Mouse (Mus musculus) neural tube, embryonic 13.5 days (tissue): ENCODE measurements around the gene Defb33. TPM values are rescaled to one million over a fixed set of nuclear protein-coding genes. Genes with fewer than 3 reads are reported as not detected.

Experiments used
- ATAC-seq: fragments of 200-750 bp; cut with Nextera tagmentation; 2 replicates; pipeline ENCODE4 v1.8.0; 2017; ENCODE audit warnings: low read depth, mild to moderate bottlenecking, moderate TSS enrichment, moderate library complexity
- H3K27ac ChIP-seq: fragments of 300-500 bp; sonication (generic); replicated peaks from 2 replicates; pipeline ENCODE4 v1.5.1; 2015; ENCODE audit warnings: moderate library complexity, mild to moderate bottlenecking, inconsistent platforms
- H3K27me3 ChIP-seq: fragments of 300-500 bp; sonication (generic); 2 replicates; pipeline ENCODE4 v1.6.1; 2015; ENCODE audit warnings: mild to moderate bottlenecking, inconsistent platforms
- H3K36me3 ChIP-seq: fragments of 300-500 bp; sonication (generic); 2 replicates; pipeline ENCODE4 v1.6.1; 2015; ENCODE audit warnings: mild to moderate bottlenecking, inconsistent platforms
- H3K4me1 ChIP-seq: fragments of 300-500 bp; sonication (generic); replicated peaks from 2 replicates; pipeline ENCODE4 v1.6.1; 2015; ENCODE audit warnings: inconsistent platforms
- H3K4me2 ChIP-seq: fragments of 300-500 bp; sonication (generic); 2 replicates; pipeline ENCODE4 v1.6.1; 2015; ENCODE audit warnings: inconsistent platforms, mild to moderate bottlenecking, moderate library complexity
- H3K4me3 ChIP-seq: fragments of 300-500 bp; sonication (generic); 2 replicates; pipeline ENCODE4 v1.5.1; 2015; ENCODE audit warnings: mild to moderate bottlenecking, inconsistent platforms
- H3K9ac ChIP-seq: fragments of 300-500 bp; sonication (generic); 2 replicates; pipeline ENCODE4 v1.6.1; 2015; ENCODE audit warnings: moderate library complexity, mild to moderate bottlenecking, inconsistent platforms
- H3K9me3 ChIP-seq: fragments of 300-500 bp; sonication (generic); 2 replicates; pipeline ENCODE4 v1.6.1; 2016; ENCODE audit warnings: inconsistent platforms
- WGBS: fragments of 180-500 bp; shearing (Covaris S2); methylation state at CpG from one replicate; pipeline ENCODE4 v1.1.7; 2015; 5-methylcytosine and 5-hydroxymethylcytosine counted together
- polyA plus RNA-seq: library from polyadenylated mRNA; unstranded; fragments of >200 nt; fragmentation: Nextera tagmentation; extraction: Ambion mirVana; gene quantifications from 2 replicates; pipeline ENCODE4 v1.2.1, GENCODE M21; 2015

Defb33 gene
- not detected in 2 replicates for polyA plus RNA-seq

DNA sequence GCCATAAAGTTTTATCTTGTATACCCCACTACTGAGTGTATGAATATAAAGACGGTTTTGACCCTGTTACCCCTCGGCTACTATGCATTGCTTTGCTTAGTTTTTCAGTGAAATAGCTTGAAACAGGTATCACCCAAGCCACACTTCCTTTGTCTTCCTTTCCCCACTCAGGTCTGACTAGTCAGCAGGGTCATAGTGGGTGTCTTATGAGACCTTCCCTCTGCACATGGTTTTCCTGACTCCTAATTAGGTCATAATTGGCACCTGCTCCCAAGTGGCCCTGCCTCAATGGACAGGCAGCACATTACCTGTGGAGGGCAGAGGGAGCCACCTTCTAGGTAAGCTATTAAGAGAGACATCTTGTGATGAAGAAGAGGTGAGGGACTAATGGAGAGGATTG, at the start of gene Defb33:
TSS of gene Defb33 (plus strand) at position 301 of the 400 bp plus-strand sequence.
- ATAC-seq = no peak
- Histone ChIP-seq H3K36me3 (no peaks in the 10 kb centered on the region), H3K4me2 (no peak within 1 kb of the TSS), H3K27ac (no peak within 1 kb of the TSS), H3K27me3 (no peaks in the 10 kb centered on the region), H3K9me3 (peaks cover 64% of the 10 kb centered on the region), H3K9ac (no peak within 1 kb of the TSS), H3K4me3 (no peak within 1 kb of the TSS), H3K4me1 (no peaks in the 10 kb centered on the region)
- 82% methylated on average over 2 of the region's 2 CpGs for WGBS

DNA sequence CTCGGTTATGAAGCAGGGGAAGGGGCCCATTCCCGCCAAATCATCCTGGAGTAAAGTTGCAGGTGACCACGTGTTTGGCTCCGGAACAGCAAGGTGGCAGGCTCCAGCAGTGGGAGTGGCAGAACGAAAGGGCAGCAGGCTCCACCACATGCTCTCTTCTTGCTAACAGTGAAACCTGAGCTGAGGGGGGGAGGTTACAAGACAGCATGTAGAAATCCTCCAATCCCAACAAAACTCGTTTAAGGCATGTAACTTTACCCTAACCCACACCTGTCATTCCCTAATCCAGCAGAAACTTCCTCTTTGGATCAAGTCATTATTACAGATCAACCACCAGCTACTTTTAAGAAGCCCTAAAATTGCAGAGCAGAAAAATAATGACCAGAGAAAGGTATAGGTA, 17.9 kb upstream of the Defb33 start:
- no peak overlapping the region for H3K4me3 ChIP-seq
- H3K27me3 ChIP-seq = no peaks in the 10 kb centered on the region
- no peak overlapping the region for H3K9ac ChIP-seq
- no peak overlapping the region for H3K4me2 ChIP-seq
- H3K4me1 ChIP-seq = no peaks in the 10 kb centered on the region
- H3K27ac ChIP-seq = no peak overlapping the region
- no peaks in the 10 kb centered on the region for H3K36me3 ChIP-seq
- 0 out of 2 replicates have a peak, but pooled peaks cover 22% of the 10 kb centered on the region for H3K9me3 ChIP-seq
- no peak for ATAC-seq
- 43% methylated on average over 6 of the region's 6 CpGs for WGBS

DNA sequence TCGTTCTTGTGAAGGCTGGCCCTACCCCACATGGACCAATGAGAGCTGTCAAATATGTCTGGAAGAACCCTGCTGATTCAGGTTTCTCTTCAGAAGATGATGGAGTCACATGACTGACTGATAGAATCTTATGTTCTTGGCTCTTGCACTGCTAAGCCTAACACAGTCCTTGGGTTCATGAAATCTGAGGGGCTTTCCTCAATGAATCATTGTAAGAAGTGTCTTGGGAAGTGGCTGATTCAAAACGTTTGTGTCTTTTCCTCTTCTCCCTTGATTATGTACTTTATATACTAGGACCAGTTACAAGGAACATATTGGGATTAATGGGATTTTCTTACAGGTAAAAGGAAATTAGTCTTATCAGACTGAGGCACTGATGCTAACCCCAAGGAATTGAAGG, 10.1 kb downstream of the Defb33 start, which contains the start of gene Gm15056:
TSS of gene Gm15056 (minus strand) at position 101 of the 400 bp plus-strand sequence.
- ATAC-seq = no peak
- Histone ChIP-seq H3K4me2 (no peak within 1 kb of the TSS), H3K4me1 (no peaks in the 10 kb centered on the region), H3K27ac (no peak within 1 kb of the TSS), H3K9me3 (peaks cover 36% of the 10 kb centered on the region), H3K4me3 (no peak within 1 kb of the TSS), H3K27me3 (no peaks in the 10 kb centered on the region), H3K36me3 (no peaks in the 10 kb centered on the region), H3K9ac (no peak within 1 kb of the TSS)
- WGBS = 53% methylated on average over 2 of the region's 2 CpGs

DNA sequence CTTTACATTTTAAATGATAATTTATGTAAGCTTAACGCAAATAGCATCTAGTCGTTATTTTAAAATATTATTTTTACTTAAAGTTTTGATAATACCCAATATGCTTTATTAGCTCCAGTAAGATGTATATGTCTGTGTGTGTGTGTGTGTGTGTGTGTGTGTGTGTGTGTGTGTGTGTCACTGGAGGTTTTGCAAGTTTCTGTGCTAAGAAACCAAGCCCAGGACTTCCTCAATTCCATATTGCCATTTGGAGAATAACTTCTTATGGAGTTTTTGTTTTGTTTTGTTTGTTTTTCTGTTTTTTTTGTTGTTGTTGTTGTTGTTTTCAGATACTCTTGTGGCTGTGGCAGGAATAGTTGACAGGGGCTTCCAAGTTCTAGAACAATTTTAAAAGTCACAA, 14.7 kb downstream of the Defb33 start:
- 86% methylated on average over 2 of the region's 2 CpGs for WGBS
- H3K4me3 ChIP-seq = no peak overlapping the region
- no peaks in the 10 kb centered on the region for H3K27me3 ChIP-seq
- peaks cover 16% of the 10 kb centered on the region for H3K9me3 ChIP-seq
- H3K4me1 ChIP-seq = no peaks in the 10 kb centered on the region
- H3K9ac ChIP-seq = no peak overlapping the region
- H3K27ac ChIP-seq = no peak overlapping the region
- no peak overlapping the region for H3K4me2 ChIP-seq
- H3K36me3 ChIP-seq = no peaks in the 10 kb centered on the region
- ATAC-seq = no peak

DNA sequence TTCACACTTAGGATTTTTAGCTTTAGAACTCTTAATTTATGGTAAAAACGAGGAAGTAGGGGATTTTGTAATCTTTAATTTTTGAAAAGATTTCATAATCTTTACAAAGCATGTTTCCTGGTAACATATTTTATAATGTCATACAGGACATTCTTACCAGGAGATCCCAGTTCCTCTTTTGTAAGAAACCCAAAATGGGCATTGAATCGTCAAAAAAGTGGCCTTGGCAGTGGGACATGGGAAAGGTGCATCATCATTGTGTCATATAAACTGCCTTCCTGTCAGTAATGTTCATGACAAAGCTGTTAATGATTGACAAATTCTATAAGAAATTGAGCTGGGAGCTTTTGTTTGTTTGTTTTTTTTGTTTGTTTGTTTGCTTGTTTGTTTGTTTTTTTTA, 15.8 kb downstream of the Defb33 start:
- H3K4me2 ChIP-seq = no peak overlapping the region
- no peaks in the 10 kb centered on the region for H3K27me3 ChIP-seq
- no peak overlapping the region for H3K4me3 ChIP-seq
- H3K9ac ChIP-seq = no peak overlapping the region
- no peak overlapping the region for H3K27ac ChIP-seq
- H3K9me3 ChIP-seq = peaks cover 12% of the 10 kb centered on the region
- H3K4me1 ChIP-seq = no peaks in the 10 kb centered on the region
- no peaks in the 10 kb centered on the region for H3K36me3 ChIP-seq
- ATAC-seq = no peak
- 66% methylated on average over 2 of the region's 2 CpGs for WGBS

DNA sequence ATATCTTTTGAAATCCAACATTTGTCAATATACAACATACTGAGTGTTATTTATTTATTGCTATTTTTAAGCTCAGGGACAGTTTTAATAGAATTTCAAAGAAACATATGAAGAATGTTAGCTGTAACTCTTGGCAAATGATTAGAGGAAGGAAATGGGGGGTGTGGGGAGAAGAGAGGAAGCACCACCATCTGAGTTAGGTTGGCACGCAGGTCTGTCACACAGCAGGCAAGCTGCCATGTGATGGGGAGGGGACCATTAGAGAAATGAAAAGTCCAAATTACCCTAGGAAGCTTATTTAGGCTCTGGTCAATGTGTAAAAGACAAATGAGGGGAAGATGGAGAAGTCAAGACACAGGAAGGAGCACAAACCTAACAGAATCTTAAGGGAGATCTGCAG, 19.8 kb downstream of the Defb33 start:
- H3K4me1 ChIP-seq = no peaks in the 10 kb centered on the region
- H3K4me3 ChIP-seq = no peak overlapping the region
- WGBS = 90% methylated on average over 1 of the region's 1 CpGs
- ATAC-seq = no peak
- H3K27ac ChIP-seq = no peak overlapping the region
- no peak overlapping the region for H3K4me2 ChIP-seq
- H3K27me3 ChIP-seq = no peaks in the 10 kb centered on the region
- H3K9ac ChIP-seq = no peak overlapping the region
- peaks cover 20% of the 10 kb centered on the region for H3K9me3 ChIP-seq
- no peaks in the 10 kb centered on the region for H3K36me3 ChIP-seq

DNA sequence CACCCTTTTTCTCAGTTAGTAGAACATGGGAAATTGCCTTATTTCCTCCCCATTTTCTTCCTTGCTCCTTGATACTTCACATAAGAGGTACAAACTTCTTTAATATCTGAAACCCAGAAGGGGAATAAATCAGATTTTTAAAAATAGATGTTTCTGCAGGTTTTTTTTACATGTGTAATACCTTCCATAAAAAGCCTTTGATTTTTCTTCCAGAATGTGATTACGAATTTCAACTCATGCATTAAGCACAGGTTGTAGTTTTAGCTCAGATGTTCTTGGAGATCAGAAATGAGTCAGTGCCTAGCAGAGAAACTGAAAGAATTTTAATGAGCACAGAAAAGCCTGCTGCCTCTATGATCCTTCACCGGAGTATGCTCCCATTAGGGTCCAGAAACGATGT, 29.5 kb downstream of the Defb33 start, which contains the start of gene Gm6040:
TSS of gene Gm6040 (minus strand) at position 101 of the 400 bp plus-strand sequence.
- peaks cover 23% of the 10 kb centered on the region for H3K9me3 ChIP-seq
- no peak within 1 kb of the TSS for H3K9ac ChIP-seq
- H3K4me1 ChIP-seq = no peaks in the 10 kb centered on the region
- no peak within 1 kb of the TSS for H3K4me2 ChIP-seq
- no peak within 1 kb of the TSS for H3K27ac ChIP-seq
- H3K4me3 ChIP-seq = no peak within 1 kb of the TSS
- WGBS = 75% methylated on average over 3 of the region's 3 CpGs
- H3K36me3 ChIP-seq = no peaks in the 10 kb centered on the region
- no peak for ATAC-seq
- no peaks in the 10 kb centered on the region for H3K27me3 ChIP-seq

DNA sequence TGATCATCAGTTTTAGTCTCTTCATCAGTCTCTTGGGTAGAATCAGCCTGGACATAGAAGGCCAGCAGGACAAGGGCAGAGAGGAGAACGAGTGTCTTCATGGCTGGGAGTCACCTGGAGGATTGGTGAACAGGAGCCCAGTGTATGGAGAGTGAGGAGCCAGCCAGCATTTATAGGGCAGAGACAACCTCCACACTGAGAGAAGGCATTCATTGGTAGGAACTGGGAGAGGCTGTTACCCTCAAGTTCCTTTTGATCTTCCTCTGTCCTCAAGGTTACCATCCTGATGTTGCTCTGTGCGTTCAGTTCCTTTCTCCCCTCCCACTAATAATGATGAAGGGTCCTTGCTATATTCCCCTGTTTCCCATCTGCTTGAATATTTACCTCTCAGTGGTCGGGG, 52.1 kb downstream of the Defb33 start, which contains the start of gene AY761185:
TSS of gene AY761185 (minus strand) at position 101 of the 400 bp plus-strand sequence.
- H3K27ac ChIP-seq = no peak within 1 kb of the TSS
- no peaks in the 10 kb centered on the region for H3K4me1 ChIP-seq
- H3K36me3 ChIP-seq = no peaks in the 10 kb centered on the region
- ATAC-seq = no peak
- no peak within 1 kb of the TSS for H3K4me3 ChIP-seq
- no peak within 1 kb of the TSS for H3K4me2 ChIP-seq
- H3K9ac ChIP-seq = no peak within 1 kb of the TSS
- no peaks in the 10 kb centered on the region for H3K27me3 ChIP-seq
- WGBS = 81% methylated on average over 3 of the region's 3 CpGs
- peaks cover 34% of the 10 kb centered on the region for H3K9me3 ChIP-seq

Other genes starting within 250 kb of the Defb33 start
- gene Gm15056, start 10.0 kb downstream of the Defb33 start, polyA plus RNA-seq = not detected in 2 replicates
- not detected in 2 replicates for gene Gm6040, start 29.4 kb downstream of the Defb33 start, polyA plus RNA-seq
- not detected in 2 replicates for gene AY761185, start 52.0 kb downstream of the Defb33 start, polyA plus RNA-seq
- gene Defa21, start 132.9 kb downstream of the Defb33 start, polyA plus RNA-seq = not detected in 2 replicates
- not detected in 2 replicates for gene Defa23, start 162.4 kb downstream of the Defb33 start, polyA plus RNA-seq
- not detected in 2 replicates for gene Defa35, start 172.4 kb downstream of the Defb33 start, polyA plus RNA-seq
- gene Defa25, start 191.8 kb downstream of the Defb33 start, polyA plus RNA-seq = not detected in 2 replicates
- not detected in 2 replicates for gene Gm14851, start 203.4 kb downstream of the Defb33 start, polyA plus RNA-seq
- not detected in 2 replicates for gene Defa30, start 242.0 kb downstream of the Defb33 start, polyA plus RNA-seq